Mouse (Mus musculus) MEL-GATA-1-ER (cell line): ENCODE measurements at regions not wholly inside any gene's neighbourhood (a gene's known extent, or its start where the extent isn't known, plus 50 kb on each side); places are given as distances from the start of the nearest gene placed in this dataset.
A peak's percentile ranks its signal among the peaks of the same experiment; 100 is the strongest.

ENCODE experiments used
- DNase-seq: peaks from one replicate; pipeline ENCODE4 v3.0.0-alpha.2; 2012; ENCODE audit warnings: low read depth; ENCODE audit errors: extremely low read depth

GRCm38 (mm10) chr17:93665889-93666288 lies 467.1 kb downstream of the Adcyap1 start:
- DNase-seq: no peak

GRCm38 (mm10) chr17:93676366-93676962 lies 477.6 kb downstream of the Adcyap1 start:
- DNase-seq: no peak

- no peak for DNase-seq
Measured at GRCm38 (mm10) chr17:93700685-93701084, 501.9 kb downstream of the Adcyap1 start.

GRCm38 (mm10) chr17:93717623-93718022 lies 518.8 kb downstream of the Adcyap1 start:
- DNase-seq: no peak

GRCm38 (mm10) chr17:93741341-93741740 lies 542.5 kb downstream of the Adcyap1 start:
- no peak for DNase-seq

- peak; percentile 23 for DNase-seq
Measured at GRCm38 (mm10) chr17:93762349-93762748, 563.5 kb downstream of the Adcyap1 start.
